Mouse (Mus musculus) T-cell, adult 2 months (primary cell): Measurements from ENCODE around the gene Impg1.
A peak's percentile ranks its signal among the peaks of the same experiment; 100 is the strongest.
"Not testable (repeated sequence)": the region's sequence is repeated elsewhere in the genome, so short reads cannot be mapped to it uniquely, and the experiment has no call there.

Experiments
- DNase-seq: peaks from one replicate; pipeline ENCODE4 v3.0.0; 2022; ENCODE audit warnings: low spot score

Gene Impg1

GRCm38 (mm10) chr9:80344451-80345000 is 120.8 kb downstream of the Impg1 start:
- DNase-seq: no peak

GRCm38 (mm10) chr9:80342520-80342919 is 122.8 kb downstream of the Impg1 start:
- DNase-seq: no peak

DNA sequence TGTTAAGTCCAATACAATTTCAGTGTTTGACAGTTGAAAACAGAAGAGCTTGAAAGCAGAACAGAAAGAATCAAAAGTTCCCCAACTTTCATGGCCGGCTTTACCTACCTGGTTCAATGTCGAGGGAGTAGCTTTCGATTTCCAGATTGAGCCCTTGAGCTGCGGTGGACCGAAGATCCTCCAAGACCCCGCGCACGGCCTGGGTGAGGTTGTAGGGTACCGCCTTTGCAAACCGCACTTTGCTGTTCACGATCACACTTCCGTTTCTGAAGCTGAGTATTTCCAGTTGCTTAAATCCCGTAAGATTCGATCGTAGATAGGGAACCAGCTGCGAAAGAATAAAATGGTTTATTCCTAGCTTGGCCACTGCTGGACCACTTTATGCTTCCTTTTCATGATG is 123.5 kb downstream of the Impg1 start:
- no peak for DNase-seq

DNA sequence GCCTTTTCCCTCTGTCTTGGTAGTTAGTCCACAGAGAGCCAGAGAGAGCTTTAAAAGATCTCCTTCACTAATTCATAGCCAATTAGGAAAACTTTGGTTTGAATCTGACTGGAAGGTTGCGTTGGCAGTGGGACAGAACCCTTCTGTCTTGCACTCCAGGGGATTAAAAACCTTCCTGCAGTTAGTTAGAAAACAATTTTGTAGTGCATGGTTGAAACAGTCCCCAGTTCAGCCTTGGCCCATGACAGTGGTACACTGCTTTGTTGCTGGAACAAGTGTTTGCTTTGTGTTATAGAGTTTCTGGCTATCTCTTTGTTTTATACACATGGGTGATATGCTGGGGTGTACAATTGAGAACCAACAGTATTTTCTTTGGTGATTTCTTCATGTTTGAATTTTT is 124.4 kb downstream of the Impg1 start:
- no peak for DNase-seq

DNA sequence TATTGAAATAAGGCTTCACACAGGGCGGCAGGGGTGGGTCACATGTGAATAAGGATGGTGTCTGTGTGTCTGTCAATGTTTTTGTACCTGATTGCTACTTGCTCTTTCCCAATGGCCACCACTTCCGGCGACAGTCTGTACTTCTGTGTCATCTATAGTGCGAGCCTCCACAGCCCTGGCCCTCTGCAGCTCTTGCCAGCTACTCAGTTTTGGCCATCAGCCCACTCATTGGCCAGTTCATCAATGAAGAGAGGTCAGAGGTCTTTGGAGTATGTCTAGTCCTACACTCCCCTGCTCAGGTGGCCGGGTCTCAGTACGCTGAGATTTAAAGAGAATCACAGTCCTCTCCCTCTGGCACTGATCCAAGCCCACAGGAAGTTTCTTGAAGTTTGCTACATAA is 127.3 kb downstream of the Impg1 start:
- no peak for DNase-seq

- DNase-seq: no peak
Measured at GRCm38 (mm10) chr9:80335660-80336357, 129.5 kb downstream of the Impg1 start.

DNA sequence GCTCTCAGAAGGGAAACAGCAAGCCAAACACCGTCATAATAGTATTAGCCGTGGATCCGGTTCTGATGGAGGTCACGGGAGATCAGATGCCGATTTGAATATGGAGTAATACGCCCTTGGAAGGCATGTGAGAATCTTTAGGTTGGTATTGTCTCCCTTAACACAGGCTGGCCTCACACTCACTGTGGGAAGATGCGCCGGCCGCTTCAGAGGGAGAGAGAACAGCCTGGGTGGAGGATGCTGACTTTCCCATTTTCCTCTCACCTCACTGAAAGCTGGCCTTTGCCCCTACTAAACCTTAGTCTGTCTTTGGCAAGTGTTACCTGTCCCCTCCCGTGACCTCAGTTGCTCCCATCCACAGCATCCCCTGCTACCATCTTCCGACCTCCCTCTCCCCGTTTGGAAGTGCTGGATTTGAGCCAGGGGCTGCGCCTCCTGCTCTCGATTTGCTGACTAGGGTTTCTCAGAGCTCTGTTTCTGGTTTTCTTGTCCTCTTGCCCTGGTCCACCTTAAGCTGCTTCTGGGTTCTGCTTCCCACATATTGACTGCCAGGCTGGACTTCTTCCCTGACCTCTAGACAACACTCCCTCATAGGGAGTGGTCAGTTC is 131.2 kb downstream of the Impg1 start:
- no peak for DNase-seq

- no peak for DNase-seq
Measured at GRCm38 (mm10) chr9:80333466-80333865, 131.8 kb downstream of the Impg1 start.

- DNase-seq: peak; percentile 24
Measured at GRCm38 (mm10) chr9:80332153-80332552, 133.1 kb downstream of the Impg1 start.

DNA sequence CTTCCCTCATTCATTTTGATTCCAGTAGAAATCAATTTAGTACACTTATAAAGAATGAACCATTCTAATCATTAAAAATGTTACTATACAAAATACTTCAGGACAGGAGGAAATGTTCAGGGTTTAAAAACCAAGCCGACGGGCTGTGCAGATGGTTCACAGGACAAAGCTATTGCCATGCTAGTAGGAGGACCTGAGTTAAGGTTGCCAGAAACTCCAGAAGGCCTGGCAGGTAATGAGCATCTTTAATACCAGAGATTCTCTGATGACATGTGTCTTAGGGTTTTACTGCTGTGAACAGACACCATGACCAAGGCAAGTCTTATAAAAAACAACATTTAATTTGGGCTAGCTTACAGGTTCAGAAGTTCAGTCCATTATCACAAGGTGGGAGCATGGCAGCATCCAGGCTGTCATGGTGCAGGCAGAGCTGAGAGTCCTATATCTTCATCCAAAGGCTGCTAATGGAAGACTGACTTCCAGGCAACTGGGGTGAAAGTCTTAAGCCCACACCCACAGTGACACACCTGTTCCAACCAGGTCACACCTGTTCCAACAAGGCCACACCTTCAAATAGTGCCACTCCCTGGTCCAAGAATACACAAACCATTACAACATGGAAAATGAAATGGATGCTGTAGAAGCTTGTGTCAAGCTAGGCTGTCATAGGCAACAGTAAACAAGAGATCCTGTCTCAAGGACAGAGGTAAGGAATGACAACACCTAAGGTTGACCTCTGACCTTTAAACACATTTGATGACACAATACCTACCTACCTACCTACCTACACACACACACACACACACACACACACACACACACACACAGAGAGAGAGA is 144.0 kb downstream of the Impg1 start:
- DNase-seq: not testable (repeated sequence)

DNA sequence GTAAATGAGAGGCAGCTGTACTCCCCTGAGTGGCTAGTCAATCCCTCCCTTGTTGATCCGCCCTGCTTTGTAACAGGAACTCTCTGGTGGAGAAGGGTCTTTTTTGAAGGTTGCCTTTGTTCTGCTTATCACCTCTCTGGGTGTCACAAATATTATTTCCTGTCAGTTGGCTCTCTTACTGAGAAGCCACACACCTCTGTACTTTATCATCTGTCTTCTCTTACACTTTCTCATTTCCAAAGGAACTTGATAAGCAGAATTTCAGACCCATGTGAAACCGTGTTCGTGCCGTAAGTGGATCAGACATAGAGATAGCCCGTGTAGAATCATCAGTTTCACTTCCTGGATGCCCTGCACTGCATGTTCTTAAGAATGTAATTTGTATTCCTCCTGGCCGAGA is 147.3 kb downstream of the Impg1 start:
- DNase-seq: peak; percentile 61

GRCm38 (mm10) chr9:80315922-80316321 is 149.4 kb downstream of the Impg1 start:
- no peak for DNase-seq

GRCm38 (mm10) chr9:80313610-80314009 is 151.7 kb downstream of the Impg1 start:
- peak; percentile 48 for DNase-seq

DNA sequence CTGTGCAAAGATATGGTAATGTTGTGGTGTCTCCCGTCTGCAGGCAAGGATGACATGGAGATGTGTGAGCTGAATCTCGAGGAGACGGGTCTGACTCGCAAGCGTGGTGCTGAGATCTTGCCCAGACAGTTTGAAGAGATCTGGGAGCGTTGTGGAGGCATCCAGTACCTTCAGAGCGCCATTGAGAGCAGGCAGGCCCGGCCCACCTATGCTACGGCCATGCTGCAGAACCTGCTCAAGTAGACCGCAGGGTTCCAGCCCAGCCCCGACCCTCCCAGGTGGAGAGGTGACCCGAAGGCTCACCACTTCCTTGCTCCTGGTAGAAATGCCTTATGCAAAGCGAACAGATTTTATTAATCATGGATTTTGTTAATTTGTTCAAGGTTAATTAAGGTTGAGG is 157.7 kb downstream of the Impg1 start:
- no peak for DNase-seq

DNA sequence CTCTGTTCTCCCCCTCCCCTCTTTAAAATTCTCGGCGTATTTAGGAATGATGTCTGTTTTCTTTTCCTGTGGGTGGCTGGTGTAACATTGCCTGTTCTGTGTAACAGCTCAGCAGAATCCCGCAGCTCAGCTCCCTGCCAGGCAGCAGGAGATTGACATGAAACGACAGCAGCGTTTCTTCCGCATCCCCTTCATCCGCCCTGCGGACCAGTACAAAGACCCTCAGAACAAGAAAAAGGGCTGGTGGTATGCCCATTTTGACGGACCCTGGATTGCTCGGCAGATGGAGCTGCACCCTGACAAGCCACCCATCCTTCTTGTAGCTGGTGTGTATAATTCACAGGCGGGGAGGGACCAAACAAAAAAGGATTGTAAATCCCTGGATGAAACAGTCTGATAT is 158.4 kb downstream of the Impg1 start:
- no peak for DNase-seq

DNA sequence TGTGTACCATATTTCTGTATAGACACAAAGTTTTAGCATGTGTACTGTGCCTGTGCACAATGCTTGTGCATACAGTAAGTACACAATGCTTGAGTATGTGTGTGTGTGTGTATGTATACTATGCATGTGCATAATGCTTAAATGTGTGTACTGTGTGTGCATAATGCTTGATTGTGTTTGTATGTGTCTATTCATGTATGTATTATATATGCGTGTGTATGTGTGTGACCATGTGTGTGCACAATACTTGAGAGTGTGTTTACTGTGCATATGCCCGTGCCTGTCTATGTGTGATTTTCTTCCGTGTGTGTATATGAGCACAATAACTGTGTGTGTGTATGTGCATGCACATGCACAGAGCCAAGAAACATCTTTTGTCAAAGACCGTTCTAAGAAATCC is 158.9 kb downstream of the Impg1 start:
- DNase-seq: no peak

DNA sequence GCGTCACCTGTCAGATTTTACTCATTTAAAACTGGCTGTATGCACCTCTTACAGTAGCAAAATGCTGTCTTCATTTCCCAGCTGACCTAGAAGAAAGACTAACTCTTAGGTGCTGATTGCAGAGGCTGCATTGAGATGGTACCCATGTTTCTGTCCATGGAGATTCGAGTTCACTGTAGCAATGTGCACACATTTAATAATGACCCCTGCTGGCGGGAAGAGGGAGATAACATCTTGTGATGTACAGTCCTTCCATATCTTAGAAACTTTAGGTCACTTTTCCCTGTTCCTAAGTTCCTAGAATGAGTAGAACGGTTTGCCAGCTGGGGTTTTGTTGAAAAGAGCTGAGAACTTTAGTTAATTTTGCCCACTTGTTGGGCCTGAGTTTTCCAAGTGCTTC is 161.8 kb downstream of the Impg1 start:
- DNase-seq: no peak

GRCm38 (mm10) chr9:80299031-80299430 is 166.2 kb downstream of the Impg1 start:
- DNase-seq: no peak

GRCm38 (mm10) chr9:80296086-80296485 is 169.2 kb downstream of the Impg1 start:
- no peak for DNase-seq

- peak; percentile 31 for DNase-seq
Measured at GRCm38 (mm10) chr9:80293056-80293584, 172.2 kb downstream of the Impg1 start.

- DNase-seq: no peak
Measured at GRCm38 (mm10) chr9:80286845-80287244, 178.4 kb downstream of the Impg1 start.

DNA sequence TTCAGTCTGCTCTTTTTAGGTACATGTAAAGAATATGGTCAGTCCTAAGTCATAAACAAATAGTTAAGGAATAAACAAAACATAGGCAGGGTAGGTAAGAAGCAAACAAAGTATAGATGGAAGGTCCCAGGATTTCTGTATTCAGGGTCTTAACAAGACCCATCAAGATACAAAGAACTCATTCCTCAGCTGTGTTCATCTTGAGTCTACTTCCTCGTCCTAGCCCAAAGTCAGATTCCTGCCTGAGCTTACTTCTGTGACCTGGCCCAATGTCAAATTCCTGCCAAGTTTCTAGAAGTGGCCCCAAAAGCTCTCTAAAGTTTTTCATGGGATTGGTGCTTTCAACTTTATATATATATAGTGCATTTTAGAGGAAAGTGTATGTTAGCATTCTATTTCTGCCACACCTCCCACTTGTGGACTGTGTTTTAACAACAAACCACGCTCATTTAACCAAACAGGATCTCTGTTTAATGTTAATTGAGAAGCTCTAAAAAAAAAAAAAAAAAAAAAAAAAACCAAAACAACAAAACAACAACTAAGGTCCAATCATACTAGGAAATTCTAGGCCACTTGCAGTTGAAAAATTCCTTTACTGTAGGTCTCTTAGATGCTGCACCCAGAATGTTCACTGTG is 180.6 kb downstream of the Impg1 start:
- DNase-seq: no peak
